Comparison of ENCODE assay signal across 16 mouse cellular contexts in the genomic region with DNA sequence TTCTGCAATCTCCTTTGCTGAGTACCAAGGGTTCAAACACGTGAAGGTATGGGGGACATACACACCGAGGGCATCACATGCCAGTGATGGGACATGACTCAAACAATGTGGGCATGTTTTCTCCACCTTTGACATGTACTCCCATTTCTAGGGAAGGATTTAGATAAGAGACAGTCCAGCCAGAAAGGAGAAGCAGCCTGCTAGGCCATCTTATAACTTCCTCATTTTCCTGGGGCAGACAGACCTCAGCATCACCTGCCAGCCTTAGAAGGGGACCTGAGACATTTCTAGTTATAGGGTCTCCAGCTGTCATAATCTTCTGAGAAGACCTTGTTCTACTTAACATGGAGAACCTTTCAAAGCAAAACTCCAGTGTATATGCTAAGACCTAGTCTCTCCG.
DNase-seq lines count a peak whose midpoint lies in the region; ATAC-seq lines count a peak whose summit lies in the region.
"Had no signal": no experiment of that assay in that cellular context is flagged by ENCODE, and none has a peak within 500 bp of the region (broad histone marks: within the 10 kb centered on the region; RNA-seq: fewer than 3 reads in every experiment).

No protein-coding gene starts in this region.

- no peak for DNase-seq in hindbrain, embryonic 10.5 days (ENCODE audit: low spot score)
- DNase-seq in MEL-GATA-1-ER (ENCODE audit: extremely low read depth, low read depth) = peak; percentile 41
- DNase-seq in embryonic facial prominence, embryonic 10.5 days (ENCODE audit: low spot score) = no peak
- no peak for DNase-seq in adrenal gland, postnatal 10 days
- DNase-seq in layer of hippocampus, postnatal 10 days (ENCODE audit: low spot score in 2 of 2) = no peak
- DNase-seq: cerebellum, adult 9-10 months; kidney, adult 18-20 months; midbrain, embryonic 14.5 days had no signal

- H3K36me3 ChIP-seq in hindbrain, embryonic 10.5 days = no peaks in the 10 kb centered on the region
- no peaks in the 10 kb centered on the region for H3K36me3 ChIP-seq in hindbrain, embryonic 12.5 days
- no peaks in the 10 kb centered on the region for H3K36me3 ChIP-seq in embryonic facial prominence, embryonic 10.5 days (replicated peaks)
- no peaks in the 10 kb centered on the region for H3K36me3 ChIP-seq in forebrain, embryonic 16.5 days (ENCODE audit: control insufficient read depth, insufficient read depth)
- H3K36me3 ChIP-seq: forebrain, embryonic 10.5 days; hindbrain, embryonic 15.5 days; liver, embryonic 12.5 days; neural tube, embryonic 12.5 days had no signal

- H3K27me3 ChIP-seq in hindbrain, embryonic 10.5 days (ENCODE audit: insufficient read depth, poor library complexity, severe bottlenecking) = peaks cover 6% of the 10 kb centered on the region; the same call in 1 of the 2 replicates
- no peaks in the 10 kb centered on the region for H3K27me3 ChIP-seq in hindbrain, embryonic 12.5 days
- H3K27me3 ChIP-seq in embryonic facial prominence, embryonic 10.5 days (replicated peaks; ENCODE audit: low read depth, poor library complexity, severe bottlenecking) = 0 out of 2 replicates have a peak, but pooled peaks cover 3% of the 10 kb centered on the region
- no peaks in the 10 kb centered on the region for H3K27me3 ChIP-seq in forebrain, embryonic 16.5 days (replicated peaks; ENCODE audit: control insufficient read depth, insufficient read depth, low read length)
- H3K27me3 ChIP-seq: CH12.LX; hindbrain, embryonic 15.5 days; liver, embryonic 12.5 days; neural tube, embryonic 12.5 days had no signal

- H3K4me2 ChIP-seq in hindbrain, embryonic 12.5 days (replicated peaks) = no peak overlapping the region
- no peak overlapping the region for H3K4me2 ChIP-seq in forebrain, embryonic 16.5 days (ENCODE audit: low read length)
- H3K4me2 ChIP-seq: hindbrain, embryonic 15.5 days; liver, embryonic 12.5 days; neural tube, embryonic 12.5 days had no signal

- 0 out of 2 replicates have a peak, but pooled peaks cover 4% of the 10 kb centered on the region for H3K9me3 ChIP-seq in hindbrain, embryonic 10.5 days
- H3K9me3 ChIP-seq in hindbrain, embryonic 12.5 days (replicated peaks) = no peaks in the 10 kb centered on the region
- 0 out of 2 replicates have a peak, but pooled peaks cover 3% of the 10 kb centered on the region for H3K9me3 ChIP-seq in embryonic facial prominence, embryonic 10.5 days
- no peaks in the 10 kb centered on the region for H3K9me3 ChIP-seq in forebrain, embryonic 16.5 days (ENCODE audit: control insufficient read depth, low read length)
- H3K9me3 ChIP-seq: hindbrain, embryonic 15.5 days; liver, embryonic 12.5 days; neural tube, embryonic 12.5 days had no signal

- peaks cover 24% of the 10 kb centered on the region for H3K4me1 ChIP-seq in hindbrain, embryonic 10.5 days (replicated peaks)
- peaks cover 13% of the 10 kb centered on the region for H3K4me1 ChIP-seq in hindbrain, embryonic 12.5 days
- peaks cover 21% of the 10 kb centered on the region for H3K4me1 ChIP-seq in embryonic facial prominence, embryonic 10.5 days
- H3K4me1 ChIP-seq in forebrain, embryonic 16.5 days (replicated peaks; ENCODE audit: control insufficient read depth, insufficient read depth, low read length) = peaks cover 4% of the 10 kb centered on the region
- H3K4me1 ChIP-seq: liver, embryonic 12.5 days had no signal

- WGBS in hindbrain, embryonic 10.5 days = 76% methylated on average over 3 of the region's 3 CpGs
- 77% methylated on average over 3 of the region's 3 CpGs for WGBS in hindbrain, embryonic 12.5 days
- 78% methylated on average over 3 of the region's 3 CpGs for WGBS in embryonic facial prominence, embryonic 10.5 days
- WGBS in forebrain, embryonic 16.5 days = 72% methylated on average over 3 of the region's 3 CpGs

- H3K4me3 ChIP-seq in hindbrain, embryonic 10.5 days = no peak overlapping the region
- no peak overlapping the region for H3K4me3 ChIP-seq in hindbrain, embryonic 12.5 days
- H3K4me3 ChIP-seq in embryonic facial prominence, embryonic 10.5 days = no peak overlapping the region
- no peak overlapping the region for H3K4me3 ChIP-seq in forebrain, embryonic 16.5 days (replicated peaks; ENCODE audit: low read length)
- H3K4me3 ChIP-seq: forebrain, embryonic 10.5 days; hindbrain, embryonic 15.5 days; liver, embryonic 12.5 days; neural tube, embryonic 12.5 days had no signal

- peak overlapping the region; percentile 66; the same call in 1 of the 2 replicates for H3K27ac ChIP-seq in hindbrain, embryonic 10.5 days
- no peak overlapping the region for H3K27ac ChIP-seq in hindbrain, embryonic 12.5 days
- peak overlapping the region; percentile 63 for H3K27ac ChIP-seq in embryonic facial prominence, embryonic 10.5 days (replicated peaks)
- no peak overlapping the region for H3K27ac ChIP-seq in forebrain, embryonic 16.5 days (ENCODE audit: low read length)
- H3K27ac ChIP-seq: hindbrain, embryonic 15.5 days; liver, embryonic 12.5 days; neural tube, embryonic 12.5 days had no signal

- no peak for ATAC-seq in hindbrain, embryonic 12.5 days (ENCODE audit: low FRiP score)
- peak; percentile 79 for ATAC-seq in megakaryocyte progenitor cell, adult 5-6 weeks (replicated peaks; ENCODE audit: poor library complexity)
- no peak for ATAC-seq in forebrain, embryonic 16.5 days
- ATAC-seq: liver, embryonic 12.5 days had no signal

- no peak overlapping the region for H3K9ac ChIP-seq in hindbrain, embryonic 12.5 days
- no peak overlapping the region for H3K9ac ChIP-seq in forebrain, embryonic 16.5 days (replicated peaks; ENCODE audit: low read depth, low read length)
- H3K9ac ChIP-seq: hindbrain, embryonic 15.5 days; liver, embryonic 12.5 days; neural tube, embryonic 12.5 days had no signal

Comparison
In these comparisons a context has a peak if more than half of its experiments do, and no peak if none do; other contexts are left out.
1. H3K27ac ChIP-seq: peak in hindbrain, embryonic 10.5 days (single experiment) and embryonic facial prominence, embryonic 10.5 days (single experiment); none in hindbrain, embryonic 12.5 days (single experiment) and forebrain, embryonic 16.5 days (single experiment).